Mouse (Mus musculus) frontal cortex, postnatal 36 days (tissue): Measurements from ENCODE around the gene Cbx5.

Experiments used
- DNase-seq, 2 experiments: peaks; one replicate each; pipeline ENCODE4 v3.0.0; 2022; ENCODE audit warnings: low spot score in 2 of 2

The Cbx5 gene

DNA sequence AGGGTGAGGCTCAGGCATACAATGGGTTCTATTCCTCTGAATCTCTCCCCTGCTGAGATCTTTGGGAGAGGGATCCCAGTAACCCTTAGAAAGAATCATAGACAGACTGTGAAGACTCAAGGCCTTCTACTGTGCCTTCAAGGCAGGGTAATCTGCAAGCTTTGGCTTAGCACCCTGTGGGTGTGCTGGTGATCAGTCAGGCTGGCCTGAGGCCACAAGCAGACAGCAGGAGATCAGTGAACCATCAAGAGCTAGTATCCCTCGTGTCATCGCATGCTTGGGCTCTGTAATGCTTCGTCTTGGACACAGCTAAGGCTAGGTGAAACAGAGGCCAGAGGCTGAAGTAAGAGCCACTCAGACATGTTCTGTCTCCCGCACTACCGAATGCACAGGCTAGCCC, 66.4 kb downstream of the Cbx5 start:
- no peak for DNase-seq

DNA sequence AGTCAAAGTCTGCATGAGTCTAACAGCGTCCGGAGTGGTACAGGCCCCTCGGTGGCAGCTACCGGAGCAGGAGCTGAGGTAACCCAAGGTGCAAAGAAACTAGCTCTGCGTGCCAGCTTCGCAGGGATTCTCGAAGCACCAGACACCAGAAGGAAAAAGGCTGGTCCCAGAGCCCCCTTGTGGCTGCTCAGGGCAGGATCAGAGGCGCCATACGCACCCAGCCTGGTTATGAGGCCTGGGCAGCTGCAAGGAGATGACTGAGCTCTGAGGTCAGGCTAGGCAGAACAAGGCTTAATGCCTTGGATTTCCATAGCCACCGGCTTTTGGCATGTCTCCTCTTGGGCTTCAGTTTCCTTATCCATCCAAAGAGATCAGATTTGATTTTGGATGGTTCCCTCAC, 67.1 kb downstream of the Cbx5 start:
- DNase-seq: peak in 1 of 2 experiments; percentile 55

DNA sequence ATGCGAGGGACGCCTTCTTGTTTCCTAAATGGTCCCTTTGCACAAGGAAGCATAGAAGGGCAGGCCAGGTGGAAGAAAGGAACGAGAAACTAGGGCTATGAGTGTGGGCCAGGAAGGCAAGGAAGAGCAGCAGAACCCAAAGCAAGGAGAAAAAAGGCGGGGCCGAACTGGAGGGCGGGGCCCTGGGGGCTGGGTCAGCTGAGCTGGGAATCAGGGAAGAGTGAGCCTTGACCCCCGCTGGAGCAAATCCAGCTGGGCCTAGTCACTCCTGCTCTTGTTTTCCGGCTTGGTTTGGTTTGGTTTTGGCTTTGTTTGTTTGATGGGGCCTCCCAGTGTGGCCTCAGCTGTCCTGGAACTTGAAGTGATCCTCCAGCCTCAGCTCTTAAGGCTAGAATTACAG, 68.3 kb downstream of the Cbx5 start:
- DNase-seq: no peak

DNA sequence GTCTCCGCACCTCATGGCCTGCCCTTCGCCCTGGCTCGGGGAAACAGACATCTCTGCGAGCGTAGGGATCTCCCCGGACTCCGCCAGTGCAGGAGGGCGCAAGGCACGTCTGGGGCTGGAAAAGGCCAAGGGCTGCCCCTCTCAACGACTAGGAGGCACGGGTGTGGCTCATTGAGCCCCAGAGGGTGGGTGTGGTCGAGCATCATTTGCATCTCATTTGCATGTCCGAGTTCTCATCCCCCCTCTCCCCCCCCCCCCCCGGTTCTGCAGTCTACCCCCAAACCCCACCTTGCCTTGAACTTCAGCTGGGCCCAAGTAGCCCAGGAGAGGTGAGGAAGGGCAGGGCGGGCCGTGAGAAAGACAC, 69.3 kb downstream of the Cbx5 start:
- no peak for DNase-seq

DNA sequence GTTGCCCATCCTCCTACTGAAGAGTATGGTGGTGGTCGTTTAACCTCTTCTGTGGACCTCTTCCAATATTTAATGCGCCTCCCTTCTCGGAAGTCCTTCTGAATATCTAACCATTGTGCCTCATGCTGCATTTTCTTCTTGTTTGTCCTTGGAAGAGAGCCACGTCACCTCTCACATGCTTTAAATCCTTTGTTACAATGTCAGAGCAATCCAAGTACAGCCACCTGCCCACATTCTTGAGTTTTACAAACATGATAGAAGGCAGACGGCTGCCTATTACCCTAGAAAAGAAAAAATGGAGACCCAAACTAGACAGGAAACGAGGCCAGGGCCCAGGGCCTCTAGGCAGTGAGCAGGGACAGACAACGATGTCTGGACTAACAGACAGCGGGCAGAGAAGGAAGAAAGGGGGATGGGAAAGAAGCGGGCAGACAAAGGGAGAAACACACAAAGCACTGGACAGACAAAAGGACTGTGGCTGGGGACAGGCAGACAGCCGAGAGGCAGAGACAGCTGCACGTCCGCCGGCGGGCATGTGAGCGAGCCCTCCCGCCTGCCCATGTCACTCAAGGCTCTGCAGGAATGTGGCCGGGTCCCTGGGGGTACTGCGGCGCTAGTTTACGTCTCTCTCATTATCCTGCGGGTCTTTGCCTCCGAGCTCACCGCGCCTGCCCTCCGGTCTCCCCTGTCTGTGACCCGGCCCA, 69.9 kb downstream of the Cbx5 start:
- no peak for DNase-seq

DNA sequence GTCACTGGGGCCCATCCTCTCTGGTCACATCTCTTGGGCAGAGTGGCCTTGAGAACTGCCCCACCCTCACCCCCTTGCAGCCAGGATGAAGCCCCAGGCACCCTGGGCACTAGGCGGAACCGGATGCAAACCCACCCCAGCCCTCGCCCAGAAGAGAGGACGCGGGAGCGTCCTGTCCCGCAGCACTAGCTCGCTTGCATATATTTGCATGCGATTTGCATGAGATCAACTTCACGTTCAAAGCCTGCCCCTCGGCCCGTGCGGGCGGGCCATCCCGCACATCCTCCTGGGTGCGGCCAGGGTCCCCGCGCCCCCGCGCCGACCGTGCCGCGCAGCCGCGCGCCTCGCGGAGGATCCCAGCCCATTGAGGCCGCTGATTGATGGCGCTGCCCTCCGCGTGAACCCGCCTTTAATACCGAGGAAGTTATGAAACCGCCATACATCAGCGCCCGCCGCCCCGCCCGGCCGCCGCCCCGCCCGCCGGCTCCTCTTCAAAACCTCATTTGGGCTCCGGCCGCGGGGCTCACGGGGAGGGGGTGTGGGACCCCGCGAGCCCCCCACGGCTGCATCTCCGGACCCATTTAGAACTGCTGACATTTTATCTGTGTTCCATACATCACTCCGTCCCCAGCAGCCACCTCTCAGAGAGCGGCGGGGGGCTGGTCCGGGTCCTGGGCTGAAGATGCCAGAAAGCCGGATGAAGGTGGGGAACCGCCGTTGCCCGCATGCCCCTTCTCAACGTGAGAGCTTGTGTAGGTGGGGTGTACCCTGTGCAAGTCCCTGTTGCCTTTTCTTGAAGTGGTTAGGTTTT, 70.6 kb downstream of the Cbx5 start:
- no peak for DNase-seq

DNA sequence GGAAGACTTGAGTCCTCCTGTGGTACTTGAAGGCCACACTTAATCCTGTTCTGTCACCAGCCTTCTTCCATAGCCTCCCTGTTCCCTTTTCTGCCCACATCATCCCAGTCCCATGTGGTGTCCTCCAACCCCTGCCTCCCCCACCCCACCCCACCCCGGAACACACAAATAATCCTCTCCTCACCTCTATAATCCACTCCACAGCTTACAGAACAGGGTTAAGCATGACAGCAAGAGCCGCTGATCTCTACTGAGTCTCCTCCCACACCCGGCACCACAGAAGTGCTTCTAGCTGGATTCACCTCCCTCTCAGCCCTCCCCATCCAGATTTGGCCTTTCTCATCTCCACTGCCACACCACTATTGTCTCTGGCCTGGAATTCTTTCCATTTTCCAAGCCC, 71.8 kb downstream of the Cbx5 start:
- no peak for DNase-seq

DNA sequence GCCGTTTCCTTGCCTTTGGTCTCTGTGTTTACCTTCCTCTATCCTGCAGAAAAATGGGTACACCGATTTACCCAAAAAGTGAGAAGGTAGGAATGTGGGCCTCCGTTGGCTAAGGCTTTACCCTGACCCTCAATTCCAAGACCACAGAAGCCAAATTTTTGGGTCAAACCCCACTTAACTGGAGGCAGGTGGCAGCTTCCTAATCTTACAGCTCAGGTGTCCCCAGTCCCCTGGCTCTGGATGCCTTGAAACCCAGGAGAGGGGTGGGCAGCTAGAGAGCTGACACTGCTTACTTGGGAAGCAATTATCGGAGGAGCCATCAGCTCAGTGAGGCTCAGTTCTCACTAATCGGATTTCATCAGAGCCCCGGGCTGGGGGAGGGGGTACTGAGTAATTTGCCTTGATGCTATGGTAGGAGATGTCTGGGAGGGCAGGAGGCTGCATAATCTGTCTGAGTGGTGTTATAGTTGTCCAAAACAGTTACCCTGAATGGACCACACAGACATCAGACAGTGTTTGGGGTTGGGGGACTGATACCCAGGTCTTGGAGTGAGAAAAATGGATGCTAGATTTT, 72.5 kb downstream of the Cbx5 start, which contains the start of gene Smug1:
Gene Smug1 (minus strand): TSS at position 51 of the 574 bp plus-strand sequence.
- no peak for DNase-seq

DNA sequence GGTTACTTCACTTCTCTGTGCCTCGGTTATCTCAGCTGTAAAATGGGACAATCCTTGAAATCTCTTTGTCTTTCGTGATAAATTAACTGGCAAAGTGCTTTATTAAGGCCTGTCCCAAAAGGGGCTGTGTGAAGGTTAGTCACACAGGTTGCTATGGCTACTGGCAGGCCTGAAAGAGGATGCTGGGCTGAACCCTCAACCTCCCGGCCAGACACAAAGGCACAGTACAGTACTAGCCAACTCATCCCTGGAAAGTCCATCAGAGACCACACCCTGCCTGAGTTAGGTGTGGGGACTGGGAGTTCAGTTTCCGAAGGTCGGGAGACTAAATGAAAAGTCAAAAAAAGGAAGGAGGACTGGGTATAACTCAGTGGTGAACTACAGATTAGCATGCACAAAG, 73.7 kb downstream of the Cbx5 start:
- no peak for DNase-seq

DNA sequence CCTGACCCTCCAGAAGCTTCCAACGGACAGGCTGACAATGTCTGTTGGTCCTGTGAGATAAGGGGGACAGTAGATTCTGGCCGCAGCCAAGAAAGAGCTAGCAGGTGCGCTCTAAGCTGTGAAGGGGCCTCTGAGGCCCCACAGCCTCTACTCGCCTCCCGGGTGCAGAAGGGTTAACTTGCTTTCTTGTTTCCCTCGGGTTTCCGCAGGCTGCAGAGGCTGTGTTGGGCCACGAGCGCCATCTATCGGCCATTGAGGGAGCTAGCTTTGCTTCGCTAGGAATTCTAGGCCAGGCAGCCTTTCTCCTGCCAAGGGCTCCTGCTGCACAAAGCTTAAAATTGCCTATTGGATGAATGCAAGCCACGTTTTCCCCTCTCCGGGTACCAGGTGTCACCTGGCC, 74.2 kb downstream of the Cbx5 start:
- DNase-seq: peak; percentile 87 to 92

DNA sequence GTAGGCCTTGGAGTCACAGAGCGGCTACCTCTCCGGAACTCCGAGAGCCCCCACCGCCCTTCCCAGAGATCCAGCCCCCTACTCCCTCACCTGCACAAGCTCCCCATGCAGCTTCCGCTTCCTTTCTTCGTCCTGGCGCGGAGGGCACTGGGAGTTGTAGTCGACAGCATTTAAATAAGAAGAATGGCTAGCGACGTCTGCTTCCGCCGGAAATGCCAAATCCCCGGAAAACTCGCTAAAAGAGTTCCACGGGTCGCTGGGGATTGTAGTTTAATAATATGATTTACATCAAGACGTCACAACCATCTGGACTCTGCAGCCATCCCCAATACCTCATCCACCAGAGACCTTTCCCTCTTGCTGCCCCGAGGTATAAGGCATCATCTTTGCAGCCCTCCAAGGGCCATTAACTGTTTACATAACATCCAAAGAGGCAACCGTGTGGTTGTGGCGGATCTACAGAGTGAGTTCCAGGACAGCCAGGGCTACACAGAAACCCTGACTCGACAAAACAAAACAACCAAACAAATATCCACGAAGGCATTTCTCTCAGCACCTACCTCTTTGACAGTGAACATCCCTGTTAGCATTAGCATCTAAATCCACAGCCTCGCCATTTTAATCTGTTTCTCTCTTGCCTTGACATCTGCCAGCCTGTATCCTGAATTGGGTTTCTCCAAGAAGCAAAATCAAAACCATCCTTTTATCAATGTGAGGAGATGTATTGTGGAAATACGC, 76.3 kb downstream of the Cbx5 start:
- DNase-seq: peak; percentile 91 to 94

DNA sequence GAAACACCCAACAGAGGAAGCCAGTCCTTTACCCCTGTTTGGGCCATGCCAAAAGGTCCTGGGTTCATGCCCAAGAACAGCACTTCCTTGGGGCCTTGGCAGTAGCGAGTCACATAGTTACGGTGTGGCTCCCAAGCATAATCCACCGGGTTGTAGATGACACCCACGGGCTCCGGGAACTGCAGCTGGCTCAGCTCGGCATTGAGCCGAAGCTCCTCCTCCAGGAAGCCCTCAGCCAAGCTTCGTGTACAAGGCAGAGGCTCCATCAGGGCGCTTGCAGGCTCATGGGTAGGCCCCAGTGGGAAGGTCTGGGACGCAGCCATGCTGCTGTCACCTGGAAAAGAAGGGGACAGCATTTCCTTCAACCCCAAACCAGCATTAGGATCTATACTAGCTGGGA, 82.0 kb downstream of the Cbx5 start:
- DNase-seq: peak in 1 of 2 experiments; percentile 56

DNA sequence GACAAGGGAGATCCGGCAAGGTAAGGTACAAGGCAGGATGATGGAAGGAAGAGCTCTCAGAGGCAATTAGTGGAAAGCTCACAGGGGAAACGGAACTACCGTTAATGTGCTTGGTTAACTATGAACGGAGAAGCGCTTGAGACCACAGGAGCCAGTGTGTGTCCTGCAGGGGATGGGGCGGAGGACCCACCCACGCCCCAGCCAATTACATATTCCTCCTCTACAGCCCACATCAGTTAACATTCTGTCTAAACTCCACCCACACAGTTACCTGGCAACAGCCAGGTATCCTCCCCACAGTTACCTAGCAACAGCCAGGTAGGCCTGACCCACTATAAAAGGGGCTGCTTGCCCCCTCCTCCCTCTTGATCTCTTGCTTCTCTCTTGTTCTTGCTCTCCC, 82.7 kb downstream of the Cbx5 start:
- DNase-seq: no peak

DNA sequence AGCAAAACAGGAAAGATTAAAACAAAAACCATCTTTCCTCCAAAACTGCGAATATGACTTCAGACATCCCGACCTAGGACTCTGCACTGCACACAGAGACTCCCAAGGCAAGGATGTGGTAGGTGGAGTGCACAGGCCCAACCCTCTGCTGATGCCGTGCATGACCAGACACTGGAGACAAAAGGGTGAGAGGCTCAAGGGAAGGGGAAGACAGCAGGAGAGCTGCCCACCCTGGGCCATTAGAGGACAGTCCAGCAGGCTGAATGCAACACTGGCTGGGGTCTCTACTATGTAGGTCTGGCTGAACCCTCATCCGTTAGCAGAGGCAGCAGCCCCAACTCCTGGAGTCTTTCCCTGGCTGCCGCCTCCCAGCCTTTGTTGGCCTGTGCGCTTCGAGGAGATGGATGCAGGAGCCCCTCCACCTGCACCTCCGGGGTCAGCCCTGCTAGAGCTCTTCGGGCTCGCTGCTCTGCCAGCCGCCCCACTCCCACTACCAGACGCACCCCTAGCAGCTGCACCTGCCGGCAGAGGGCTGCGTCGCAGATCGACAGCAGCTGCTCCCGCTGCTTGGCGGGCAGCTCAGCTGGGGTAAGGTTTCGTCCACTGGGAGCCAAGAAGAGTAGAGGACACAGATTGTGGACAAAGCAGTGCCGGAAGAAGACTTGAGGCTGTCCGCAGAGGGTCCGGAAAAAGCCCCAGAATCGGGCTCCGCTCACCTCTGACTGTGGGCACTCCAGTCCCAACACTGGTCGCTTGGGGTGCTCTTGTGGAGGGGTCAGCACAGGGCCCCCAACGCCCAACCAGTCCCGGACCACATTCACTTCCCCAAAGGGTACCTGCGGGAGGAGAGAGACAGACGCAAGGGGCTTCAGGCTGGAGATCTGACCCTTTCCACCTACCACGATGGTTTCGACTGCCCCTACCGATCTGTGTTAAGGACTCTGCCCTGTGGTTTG, 84.0 kb downstream of the Cbx5 start:
- DNase-seq: no peak

DNA sequence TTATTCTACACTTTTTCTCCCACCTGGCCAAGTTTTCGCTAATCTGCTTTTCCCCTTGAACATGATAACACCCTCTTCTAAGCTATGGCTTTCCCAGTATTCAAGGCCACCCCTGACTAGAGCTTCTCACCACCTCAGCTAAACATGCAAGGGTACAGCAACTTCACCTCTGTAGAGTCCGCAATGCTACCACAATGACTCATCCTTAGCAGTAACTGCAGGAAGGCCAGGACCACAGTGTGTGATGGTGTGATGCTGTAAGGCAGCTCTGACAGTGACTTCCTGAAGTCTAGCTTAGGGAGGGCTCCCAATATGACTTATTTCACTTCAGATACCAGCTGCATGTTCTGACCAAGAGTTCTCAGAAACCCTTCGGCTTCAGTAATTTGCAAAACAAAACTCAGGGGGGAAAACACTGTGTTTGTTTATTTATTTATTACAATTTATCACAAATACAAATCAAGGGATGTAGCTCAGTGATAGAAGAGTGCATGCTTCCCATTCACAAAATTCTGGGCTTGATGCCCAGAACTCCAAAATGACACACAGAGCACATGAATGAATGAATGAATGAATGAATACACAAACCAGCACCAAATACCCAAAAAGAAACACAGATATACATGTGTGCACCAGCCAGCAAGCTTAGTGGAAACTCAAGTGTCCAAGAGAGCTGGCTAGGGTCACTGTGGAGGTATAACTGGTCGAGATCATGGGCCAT, 86.6 kb downstream of the Cbx5 start:
- DNase-seq: no peak

DNA sequence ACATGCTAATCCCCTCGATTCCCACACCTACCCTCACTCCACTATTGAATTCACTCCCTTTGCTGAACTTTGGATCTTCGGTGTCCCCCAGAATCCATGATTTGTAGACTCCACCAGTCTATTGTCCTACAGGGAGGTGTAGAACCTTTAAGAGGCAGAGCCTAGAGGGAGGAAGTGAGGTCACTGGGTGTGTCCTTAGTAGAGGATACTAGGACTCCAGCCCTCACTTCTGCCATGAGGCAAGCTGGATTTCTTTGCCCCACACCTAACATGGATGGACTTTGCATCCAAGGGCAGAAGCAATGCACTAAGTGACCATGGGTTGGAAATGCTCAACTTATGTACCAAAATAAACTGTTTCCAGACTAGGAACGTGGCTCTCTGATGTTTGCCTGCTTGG, 87.2 kb downstream of the Cbx5 start:
- no peak for DNase-seq

DNA sequence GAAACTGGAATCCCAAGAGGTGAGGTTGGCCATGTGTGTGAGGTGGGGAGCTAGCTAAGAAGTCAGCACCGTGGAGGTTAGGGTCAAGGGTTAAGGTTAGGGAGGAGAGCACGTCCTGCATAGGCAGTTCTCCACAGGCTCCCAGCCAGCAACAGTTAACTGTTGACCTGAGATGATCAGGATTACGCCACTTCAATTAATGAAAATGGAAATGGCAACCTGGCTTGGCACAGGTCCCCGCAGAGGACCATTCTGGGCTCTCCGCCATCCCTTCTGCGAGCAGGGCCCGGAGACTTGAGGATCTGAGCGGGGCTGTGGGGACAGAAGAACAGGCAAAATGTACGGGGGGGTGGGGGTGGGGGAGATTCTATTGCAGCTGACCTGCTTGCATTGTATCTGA, 91.8 kb downstream of the Cbx5 start:
- no peak for DNase-seq

DNA sequence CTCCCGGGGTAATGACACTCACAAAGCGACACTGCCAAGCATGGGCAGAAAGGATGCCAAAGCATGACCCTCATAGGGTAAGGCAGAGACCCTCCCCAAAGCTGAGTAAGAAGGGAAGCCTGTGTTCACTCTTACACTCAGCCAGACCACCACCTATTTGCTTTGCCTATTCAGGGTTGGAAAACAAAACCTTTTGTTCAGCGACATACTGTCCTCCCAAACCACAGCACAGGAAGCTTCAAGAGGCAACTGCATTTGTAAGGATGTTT, 92.3 kb downstream of the Cbx5 start:
- no peak for DNase-seq

DNA sequence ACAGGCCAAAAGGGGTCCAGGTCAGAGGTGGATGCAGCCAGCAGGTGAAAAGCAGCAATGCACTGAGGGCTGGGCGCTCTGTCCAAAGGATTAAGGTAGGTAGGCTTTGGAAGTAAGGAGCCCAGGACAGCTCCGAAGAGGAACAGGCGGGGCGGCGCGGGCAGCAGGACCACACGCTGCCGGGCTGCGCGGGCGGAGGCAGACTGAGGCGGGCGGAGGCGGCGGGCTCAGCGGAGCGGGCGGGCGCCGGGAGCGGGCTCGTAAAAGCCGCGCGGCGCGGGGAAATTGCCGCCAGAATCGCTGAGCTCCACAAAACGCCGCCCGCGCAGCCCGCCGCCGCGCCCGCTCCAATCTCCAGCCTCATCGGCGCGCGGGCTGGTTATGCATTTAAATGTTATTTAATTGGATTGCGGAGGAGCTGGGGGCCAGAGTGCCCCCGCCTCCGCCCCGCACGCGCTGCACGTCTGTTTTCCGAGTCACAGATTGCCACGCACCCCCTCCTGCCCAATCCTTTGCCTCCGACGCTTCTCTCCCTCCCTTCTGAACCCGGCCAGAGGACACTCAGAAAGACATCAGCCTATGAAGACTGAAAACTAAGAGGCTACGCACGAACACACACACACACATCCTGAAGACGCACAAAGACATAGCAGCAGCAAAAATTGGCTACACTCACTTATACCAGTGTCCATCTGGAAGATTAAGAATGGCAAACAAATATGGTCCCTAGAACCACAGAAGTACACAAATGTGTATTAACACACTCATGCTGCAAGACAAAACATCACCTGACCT, 92.8 kb downstream of the Cbx5 start:
- peak; percentile 55 to 60 for DNase-seq
